Mouse (Mus musculus) left cerebral cortex, adult 18-20 months (tissue): Measurements from ENCODE around the gene Tbx6. TPM values are rescaled to one million over a fixed set of nuclear protein-coding genes. Genes with fewer than 3 reads are reported as not detected.

Experiments used
- DNase-seq, 2 experiments: peaks; one replicate each; pipeline ENCODE4 v3.0.0; 2021 to 2022; ENCODE audit warnings: low spot score in 2 of 2, mixed read lengths in 1 of 2
- long read RNA-seq, 2 experiments: library from polyadenylated mRNA; stranded (forward); transcript quantifications; one replicate each; pipeline ENCODE4 v2.0.0; 2021
- total RNA-seq, 2 experiments: library from RNA; stranded (reverse); gene quantifications; 2 replicates each; pipeline ENCODE4 v1.2.3; 2021

Gene Tbx6
- total RNA-seq = under 1 TPM; 0.56 to 0.63 TPM
- long read RNA-seq, experiment 1, partial matches to known transcripts = 0 of 1 reads
- long read RNA-seq, experiment 1, other reads (novel, unspliced or antisense) = 1 of 1 reads
- long read RNA-seq, experiment 2 = 0 reads

DNA sequence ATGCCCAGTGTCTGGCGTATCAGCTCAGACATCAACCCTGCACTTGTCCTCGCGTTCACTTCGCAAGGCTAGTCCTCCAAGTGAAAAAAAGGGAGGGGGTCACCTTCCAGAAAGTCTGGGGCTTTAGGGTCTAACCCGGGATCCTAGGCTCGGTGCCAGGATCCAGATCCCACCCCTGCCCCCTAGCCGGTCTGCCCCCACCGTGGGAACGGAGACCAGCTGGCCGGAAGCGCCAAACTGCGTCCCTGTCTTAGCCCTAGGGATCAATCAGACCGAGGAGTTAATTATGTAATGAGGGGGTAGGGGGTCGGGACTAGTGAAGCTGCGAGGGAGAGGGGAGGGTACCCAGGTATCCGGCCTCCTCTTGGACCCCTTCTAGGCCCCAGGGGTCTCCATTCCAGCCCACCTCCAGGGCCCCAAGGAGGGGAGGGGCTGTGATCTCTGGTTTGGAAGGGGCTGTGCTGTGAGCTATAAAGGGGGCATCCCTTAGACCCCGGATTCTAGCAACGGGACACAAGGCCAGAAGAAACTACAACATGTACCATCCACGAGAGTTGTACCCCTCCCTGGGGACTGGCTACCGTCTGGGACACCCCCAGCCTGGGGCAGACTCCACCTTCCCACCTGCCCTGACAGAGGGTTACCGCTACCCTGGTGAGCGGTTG is at the start of gene Tbx6:
TSS of gene Tbx6 (plus strand) at position 513 of the 665 bp plus-strand sequence.
- no peak for DNase-seq

- no peak for DNase-seq
Observed at GRCm38 (mm10) chr7:126736122-126736521, 45.2 kb upstream of the Tbx6 start.

DNA sequence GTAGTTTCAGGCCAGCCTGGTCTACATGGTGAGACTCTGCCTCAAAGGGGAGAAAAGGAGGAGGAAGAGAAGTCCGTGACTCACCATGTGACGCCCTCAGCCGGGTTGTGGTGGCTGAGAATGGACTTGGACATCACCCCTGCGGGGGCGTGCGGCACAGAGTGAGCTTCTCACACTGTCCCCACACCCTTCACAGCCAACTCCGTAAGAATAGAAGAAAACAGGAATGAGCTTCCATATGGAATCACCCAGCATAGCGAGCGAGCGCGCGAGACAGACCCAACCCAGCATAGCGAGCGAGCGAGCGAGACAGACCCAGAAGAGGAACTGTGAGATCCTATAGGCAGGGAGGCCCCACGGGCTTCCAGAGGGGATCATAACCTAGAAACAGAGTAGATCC is 41.7 kb upstream of the Tbx6 start:
- DNase-seq = peak; percentile 82 to 88

DNA sequence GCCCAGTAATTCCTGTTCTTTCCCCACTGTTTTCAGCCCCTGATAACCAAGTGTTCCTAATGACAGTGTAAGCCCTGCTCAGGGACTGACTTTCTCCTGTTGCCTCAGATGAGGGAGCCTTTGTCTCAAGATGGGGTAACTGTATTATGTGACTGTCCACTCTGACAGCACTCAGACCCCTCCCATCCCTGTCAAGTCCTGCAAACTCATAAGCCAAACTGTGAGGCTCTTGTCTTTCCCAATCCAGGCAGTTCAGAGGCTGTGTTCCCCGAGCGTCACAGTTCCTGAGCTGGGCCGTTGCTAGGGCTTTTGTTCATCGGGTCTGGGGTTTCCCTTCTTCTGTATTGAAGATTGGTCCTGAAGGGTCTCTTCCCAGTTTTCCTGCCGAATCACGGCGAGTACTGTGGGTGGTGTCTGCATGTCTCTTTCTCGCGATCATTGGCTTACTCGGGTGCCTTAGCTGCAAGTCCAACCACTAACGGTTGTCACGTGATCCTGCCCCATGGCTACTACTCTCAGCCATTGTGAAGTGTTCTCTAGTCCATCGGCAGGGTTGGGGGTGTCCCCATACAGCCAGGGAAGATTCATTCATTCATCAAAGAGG is 41.0 kb upstream of the Tbx6 start:
- DNase-seq = no peak

- DNase-seq = no peak
Observed at GRCm38 (mm10) chr7:126740977-126741376, 40.3 kb upstream of the Tbx6 start.

- DNase-seq = no peak
Observed at GRCm38 (mm10) chr7:126741452-126741851, 39.8 kb upstream of the Tbx6 start.

GRCm38 (mm10) chr7:126741964-126742482 is 39.3 kb upstream of the Tbx6 start:
- peak in 1 of 2 experiments; percentile 31 for DNase-seq

DNA sequence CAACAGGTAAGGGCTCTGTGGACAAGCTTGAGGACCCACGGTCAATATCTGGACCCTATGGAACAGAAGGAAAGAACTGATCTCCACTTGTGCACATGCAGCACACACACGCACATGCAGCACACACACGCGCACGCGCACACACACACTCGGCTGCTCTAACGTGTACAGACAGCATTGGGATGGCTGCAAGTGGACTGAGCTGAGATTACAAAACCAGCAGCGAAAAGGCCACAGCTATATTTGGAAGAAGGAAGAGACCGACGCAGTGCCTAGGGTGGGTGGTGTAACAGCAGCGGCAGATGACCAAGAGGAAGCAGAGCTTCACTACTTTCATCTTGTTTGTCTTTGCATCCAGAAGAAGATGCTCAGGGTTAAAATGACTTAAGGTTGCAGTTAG is 35.2 kb upstream of the Tbx6 start:
- DNase-seq = no peak

- DNase-seq = no peak
Observed at GRCm38 (mm10) chr7:126746798-126747197, 34.5 kb upstream of the Tbx6 start.

DNA sequence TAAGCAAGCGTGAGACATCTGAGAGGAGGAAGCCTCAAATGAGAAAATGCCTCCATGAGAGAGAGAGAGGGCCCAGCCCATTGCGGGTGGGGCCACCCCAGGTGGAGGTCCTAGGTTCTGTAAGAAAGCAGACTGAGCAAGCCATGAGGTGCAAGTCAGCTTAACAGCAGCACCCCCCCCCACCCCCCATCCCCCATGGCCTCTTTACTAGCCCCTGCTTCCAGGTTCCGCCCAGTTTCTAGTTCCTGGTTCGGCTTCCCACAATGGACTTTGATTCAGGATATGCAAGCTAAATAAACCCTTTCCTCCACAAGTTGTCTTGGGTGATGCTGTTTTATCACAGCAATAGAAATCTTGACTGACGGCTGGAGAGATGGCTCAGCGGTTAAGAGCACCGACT is 32.5 kb upstream of the Tbx6 start:
- DNase-seq = no peak

DNA sequence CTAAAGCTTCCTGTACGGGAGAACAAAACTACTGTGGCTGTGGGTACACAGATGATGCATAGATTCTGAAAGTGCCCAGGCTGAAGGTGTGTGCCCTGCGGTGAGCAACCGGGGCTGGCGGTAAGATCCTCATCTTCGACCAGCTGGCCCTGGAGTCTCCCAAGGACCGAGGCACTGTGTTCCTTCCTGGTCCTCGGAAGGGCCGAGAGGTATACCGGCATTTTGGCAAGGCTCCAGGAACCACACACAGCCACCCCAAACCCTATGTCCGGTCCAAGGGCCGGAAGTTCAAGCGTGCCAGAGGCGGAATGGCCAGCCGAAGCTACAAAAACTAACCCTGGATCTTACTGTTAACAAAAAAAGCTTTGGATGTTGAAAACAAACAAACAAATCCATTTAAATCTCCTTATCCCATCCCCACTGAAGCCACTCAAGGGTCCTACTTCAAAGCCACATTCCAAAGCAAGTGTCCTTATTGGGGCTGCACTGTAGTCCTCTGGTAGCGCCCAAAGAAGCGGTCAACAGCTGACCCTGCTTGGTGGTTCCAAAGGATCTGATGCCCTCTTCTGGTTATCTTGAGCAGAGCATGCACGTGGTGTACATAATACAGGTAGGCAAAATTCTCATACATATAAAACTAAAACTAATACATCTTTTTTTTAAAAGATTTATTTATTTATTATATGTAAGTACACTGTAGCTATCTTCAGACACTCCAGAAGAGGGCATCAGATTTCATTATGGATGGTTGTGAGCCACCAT is 31.5 kb upstream of the Tbx6 start:
- DNase-seq = no peak

DNA sequence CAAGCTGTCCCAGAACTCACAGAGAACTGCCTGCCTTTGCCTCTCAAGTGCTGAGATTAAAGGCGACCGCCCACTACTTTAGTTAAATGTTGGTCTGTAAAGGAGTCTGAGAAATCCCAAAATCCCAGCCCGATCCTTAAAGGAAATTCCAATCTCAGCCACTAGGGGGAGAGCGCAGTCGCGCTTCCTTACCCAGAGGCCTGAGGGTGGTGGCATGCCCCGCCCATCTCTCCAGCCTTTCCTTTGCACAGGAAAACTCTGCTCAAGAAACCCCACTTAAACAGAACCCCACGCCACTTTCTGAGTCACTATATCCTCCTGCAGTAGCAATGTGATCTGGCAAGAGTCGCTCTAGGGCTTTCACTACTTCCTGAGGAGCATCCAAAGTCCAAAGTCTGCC is 26.4 kb upstream of the Tbx6 start:
- DNase-seq = peak; percentile 71 to 78

- DNase-seq = no peak
Observed at GRCm38 (mm10) chr7:126758539-126758938, 22.7 kb upstream of the Tbx6 start.

- peak; percentile 78 to 83 for DNase-seq
Observed at GRCm38 (mm10) chr7:126759050-126759671, 22.1 kb upstream of the Tbx6 start, which contains the start of gene Mapk3. Mapk3 (plus strand) TSS chr7:126759601.

GRCm38 (mm10) chr7:126759672-126760390 is 21.5 kb upstream of the Tbx6 start:
- no peak for DNase-seq

DNA sequence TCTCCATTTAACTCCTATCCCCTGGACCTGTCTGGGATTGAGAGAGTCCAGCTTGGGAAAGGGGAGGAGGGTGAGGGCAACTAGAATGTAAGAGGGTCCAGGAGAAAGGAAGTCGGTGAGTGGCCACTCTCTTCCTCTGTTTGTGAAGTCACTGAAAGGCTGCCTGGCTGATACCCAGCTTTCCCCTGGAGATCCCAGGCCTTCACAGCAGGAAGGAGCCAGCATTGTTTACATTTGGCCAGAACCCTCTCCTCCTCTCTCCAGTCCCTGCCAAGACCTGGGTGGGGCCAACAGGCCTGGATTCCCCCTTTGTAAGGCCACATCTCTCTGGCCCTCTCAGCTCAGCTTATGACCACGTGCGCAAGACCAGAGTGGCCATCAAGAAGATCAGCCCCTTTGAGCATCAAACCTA is 20.9 kb upstream of the Tbx6 start:
- DNase-seq = no peak

DNA sequence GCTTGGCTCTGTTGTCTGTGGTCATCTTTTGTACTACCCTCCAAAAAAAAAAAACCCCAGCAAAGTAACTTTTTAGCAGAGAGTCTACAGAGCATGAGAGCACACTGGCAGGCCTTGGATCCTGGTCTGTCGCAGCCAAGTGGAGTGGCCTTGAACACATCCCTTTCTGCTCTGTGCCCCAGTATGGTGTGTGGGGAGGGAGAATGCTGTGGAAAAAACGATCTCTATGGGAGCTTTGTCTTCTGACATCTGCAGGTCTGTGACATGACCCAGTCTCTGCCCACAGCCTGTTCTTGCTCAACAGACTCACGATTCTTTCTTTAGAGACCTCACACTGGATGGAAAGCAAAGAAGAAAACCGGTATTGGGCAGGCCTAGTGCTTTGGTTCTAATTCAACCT is 20.3 kb upstream of the Tbx6 start:
- DNase-seq = no peak

DNA sequence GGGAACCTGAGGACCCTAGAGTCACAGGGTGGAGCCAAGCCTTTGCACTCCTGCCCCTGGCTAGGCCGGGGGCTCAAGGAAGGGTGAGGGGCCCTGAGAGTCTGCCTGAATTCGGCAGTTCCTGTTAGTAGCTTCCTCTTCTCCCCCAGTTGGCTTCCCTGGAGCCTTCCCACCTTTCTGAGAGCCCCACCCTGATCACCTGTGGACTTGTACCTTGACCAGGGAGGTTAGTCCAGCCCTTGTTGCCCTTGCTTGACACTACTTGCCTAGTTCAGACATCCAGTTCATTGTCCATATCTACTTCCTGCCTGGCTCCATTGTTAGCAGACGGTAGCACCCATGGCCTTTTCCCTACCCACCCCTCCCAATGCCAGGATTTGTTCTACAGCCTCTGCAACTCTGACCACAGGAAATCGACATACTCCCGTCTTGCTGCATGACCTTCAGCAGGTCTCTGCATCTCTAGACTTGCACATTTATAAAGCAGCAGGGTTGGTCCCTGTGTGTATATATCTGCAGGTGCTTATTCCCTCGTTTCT is 19.7 kb upstream of the Tbx6 start:
- no peak for DNase-seq

- peak in 1 of 2 experiments; percentile 58 for DNase-seq
Observed at GRCm38 (mm10) chr7:126762471-126763008, 18.7 kb upstream of the Tbx6 start.

GRCm38 (mm10) chr7:126765540-126765939 is 15.7 kb upstream of the Tbx6 start:
- no peak for DNase-seq
